Mouse (Mus musculus): Measurements from ENCODE around the gene Cdc42ep1. TPM values are rescaled to one million over a fixed set of nuclear protein-coding genes. Genes with fewer than 3 reads are reported as not detected.
A peak's percentile ranks its signal among the peaks of the same experiment; 100 is the strongest.

Gene Cdc42ep1
- polyA plus RNA-seq, 1 experiment from 2014 or later: 11.5 TPM

DNA sequence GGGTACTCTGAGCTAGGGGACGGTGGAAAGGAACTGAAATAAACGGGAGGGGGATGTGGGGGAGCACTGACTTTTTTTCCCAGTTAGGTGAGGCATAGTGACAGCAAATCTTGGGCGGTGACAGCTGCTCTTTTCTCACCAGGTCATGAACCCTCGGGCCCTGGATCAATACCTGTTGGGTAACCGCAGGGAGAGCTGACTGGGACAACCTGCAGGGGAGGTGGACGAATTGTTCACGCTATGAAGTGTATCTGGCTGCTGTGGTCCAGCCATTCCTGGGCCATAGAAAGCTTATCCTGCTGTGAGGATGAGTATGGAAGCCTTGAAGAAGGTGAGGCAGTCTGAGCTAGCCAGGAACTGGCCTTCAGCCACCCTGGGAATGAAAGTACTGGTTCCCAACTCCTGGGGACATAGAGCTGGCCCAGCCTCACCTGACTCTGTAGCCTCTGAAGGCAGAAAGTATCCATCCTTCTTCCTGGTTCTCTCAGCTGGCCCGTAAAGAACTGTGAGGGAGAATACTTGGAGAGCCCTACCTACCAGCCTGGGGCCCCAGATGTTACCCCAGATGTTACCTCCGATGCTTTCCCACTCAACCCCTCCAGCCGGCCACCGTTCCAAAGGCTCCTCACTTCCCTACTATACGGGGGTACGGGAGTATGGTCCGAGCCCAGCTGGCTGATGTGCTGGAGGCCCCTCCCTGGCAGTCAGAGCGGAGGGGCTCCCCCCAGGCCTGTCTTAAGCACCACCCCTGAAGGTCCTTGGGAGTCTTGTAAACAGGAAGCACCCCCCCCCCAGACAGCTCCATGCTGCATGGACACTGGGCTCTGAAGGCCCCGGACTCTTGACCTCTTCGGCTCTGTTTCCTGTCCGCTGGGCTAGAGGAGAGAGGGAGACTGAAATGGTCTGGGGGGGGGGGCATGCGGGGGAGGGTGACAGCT lies 10.4 kb upstream of the Cdc42ep1 start:
- H3K4me2 ChIP-seq: no peak overlapping the region
- H3K27me3 ChIP-seq: peaks cover 17% of the 10 kb centered on the region; the same call in 1 of the 2 replicates
- ATAC-seq (ENCODE audit: low read depth): peak; percentile 8; the same call in 1 of the 2 replicates
- no peak overlapping the region for H3K4me3 ChIP-seq
- peak overlapping the region; percentile 56 for H3K9ac ChIP-seq
- H3K4me1 ChIP-seq (replicated peaks): peaks cover 54% of the 10 kb centered on the region
- peak overlapping the region; percentile 84 for H3K27ac ChIP-seq (replicated peaks)
- 51% methylated on average over 18 of the region's 19 CpGs for WGBS
- H3K9me3 ChIP-seq: no peaks in the 10 kb centered on the region
- H3K36me3 ChIP-seq: no peaks in the 10 kb centered on the region

DNA sequence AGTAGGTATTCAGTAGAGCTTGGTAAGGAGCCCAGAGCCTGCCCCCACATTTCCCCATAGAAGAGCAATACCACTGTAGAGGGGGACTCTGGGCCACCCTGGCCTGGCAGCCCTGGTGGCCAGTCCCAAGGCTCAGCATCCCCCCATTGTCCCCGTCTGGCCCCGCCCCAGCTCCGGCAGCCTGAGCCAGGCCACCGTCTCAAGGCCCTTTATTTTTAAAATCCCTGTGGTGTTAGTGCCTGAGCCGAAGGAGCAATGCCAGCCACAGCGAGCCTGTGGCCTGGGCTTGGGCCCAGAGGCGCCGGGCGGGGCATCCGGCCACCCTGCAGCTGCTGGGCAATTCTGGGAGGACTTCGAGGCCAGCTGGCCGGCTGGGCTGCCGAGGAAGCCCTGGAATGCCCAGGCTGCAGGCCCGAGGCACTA lies 9.7 kb upstream of the Cdc42ep1 start:
- no peak overlapping the region for H3K4me2 ChIP-seq

GRCm38 (mm10) chr15:78833582-78833981 lies 8.8 kb upstream of the Cdc42ep1 start:
- no peak for ATAC-seq (ENCODE audit: low read depth)
- H3K9me3 ChIP-seq: no peaks in the 10 kb centered on the region
- H3K27me3 ChIP-seq: peaks cover 4% of the 10 kb centered on the region; the same call in 1 of the 2 replicates
- 98% methylated on average over 3 of the region's 3 CpGs for WGBS
- H3K27ac ChIP-seq (replicated peaks): peak overlapping the region; percentile 84; the same call in 1 of the 2 replicates
- no peak overlapping the region for H3K9ac ChIP-seq
- no peaks in the 10 kb centered on the region for H3K36me3 ChIP-seq
- H3K4me1 ChIP-seq (replicated peaks): peaks cover 48% of the 10 kb centered on the region
- H3K4me2 ChIP-seq: no peak overlapping the region
- no peak overlapping the region for H3K4me3 ChIP-seq

More for the DNA sequence above, 9.7 kb upstream of the Cdc42ep1 start:
- Histone ChIP-seq H3K4me1 (replicated peaks) (peaks cover 54% of the 10 kb centered on the region), H3K9me3 (no peaks in the 10 kb centered on the region), H3K36me3 (no peaks in the 10 kb centered on the region), H3K27ac (replicated peaks) (peak overlapping the region; percentile 84), H3K4me3 (no peak overlapping the region), H3K27me3 (peaks cover 10% of the 10 kb centered on the region; the same call in 1 of the 2 replicates), H3K9ac (peak overlapping the region; percentile 56)
- WGBS: 17% methylated on average over 13 of the region's 14 CpGs
- peak; percentile 38 for ATAC-seq (ENCODE audit: low read depth)

DNA sequence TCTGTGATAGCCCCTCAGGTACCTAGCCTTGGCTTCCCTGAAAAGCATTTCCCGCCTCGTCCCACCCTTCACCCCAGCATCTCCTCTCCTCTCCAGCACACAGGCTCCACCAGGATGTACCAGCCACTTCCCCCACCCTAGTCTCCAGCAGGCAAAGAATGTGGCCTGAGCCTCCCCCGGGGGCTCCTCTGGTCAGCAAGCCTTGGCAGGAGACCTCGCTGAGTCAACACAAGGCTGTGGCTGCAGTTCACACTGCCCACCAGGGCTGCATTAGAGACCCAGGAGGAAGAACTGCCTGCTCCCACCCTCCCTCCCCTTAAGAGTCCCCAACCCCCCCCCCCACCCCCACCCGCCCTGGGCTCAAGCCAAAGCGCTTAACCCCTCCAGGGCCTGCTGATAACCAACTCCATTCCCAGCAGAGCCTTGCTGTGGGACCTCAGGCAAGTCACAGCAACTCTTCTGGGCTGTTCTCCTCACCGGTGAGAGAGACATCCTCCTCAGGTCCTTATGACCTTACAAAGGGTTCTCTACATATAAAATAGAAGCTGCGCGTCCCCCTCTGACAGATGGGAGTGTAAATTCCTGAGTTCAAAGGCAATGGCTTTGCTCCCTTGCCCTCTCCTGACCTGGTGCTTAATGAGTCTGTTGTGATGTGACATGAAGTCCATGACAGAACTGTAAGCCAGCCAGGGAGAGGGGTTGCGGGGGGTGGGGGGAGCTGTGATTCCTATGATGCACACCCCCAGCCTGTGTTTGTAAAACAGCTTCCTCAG lies 8.0 kb upstream of the Cdc42ep1 start:
- peaks cover 57% of the 10 kb centered on the region for H3K4me1 ChIP-seq (replicated peaks)
- H3K4me3 ChIP-seq: no peak overlapping the region
- WGBS: 35% methylated on average over 10 of the region's 10 CpGs
- H3K4me2 ChIP-seq: no peak overlapping the region
- H3K9me3 ChIP-seq: no peaks in the 10 kb centered on the region
- ATAC-seq (ENCODE audit: low read depth): no peak
- H3K27me3 ChIP-seq: no peaks in the 10 kb centered on the region
- H3K9ac ChIP-seq: no peak overlapping the region
- H3K27ac ChIP-seq (replicated peaks): peak overlapping the region; percentile 74
- no peaks in the 10 kb centered on the region for H3K36me3 ChIP-seq

GRCm38 (mm10) chr15:78835200-78836085 lies 7.0 kb upstream of the Cdc42ep1 start:
- Histone ChIP-seq H3K9me3 (no peaks in the 10 kb centered on the region), H3K27me3 (no peaks in the 10 kb centered on the region), H3K4me2 (no peak overlapping the region), H3K9ac (peak overlapping the region; percentile 48), H3K4me1 (replicated peaks) (peaks cover 67% of the 10 kb centered on the region), H3K36me3 (no peaks in the 10 kb centered on the region), H3K4me3 (no peak overlapping the region), H3K27ac (replicated peaks) (peak overlapping the region; percentile 74)
- no peak for ATAC-seq (ENCODE audit: low read depth)
- 8% methylated on average over 12 of the region's 12 CpGs for WGBS

- Histone ChIP-seq H3K4me1 (replicated peaks) (peaks cover 74% of the 10 kb centered on the region), H3K27me3 (peaks cover 3% of the 10 kb centered on the region), H3K27ac (replicated peaks) (peak overlapping the region; percentile 74), H3K9ac (no peak overlapping the region), H3K4me2 (no peak overlapping the region), H3K36me3 (no peaks in the 10 kb centered on the region), H3K4me3 (no peak overlapping the region), H3K9me3 (no peaks in the 10 kb centered on the region)
- ATAC-seq (ENCODE audit: low read depth): no peak
- 31% methylated on average over 8 of the region's 8 CpGs for WGBS
Measured at GRCm38 (mm10) chr15:78836086-78836621, 6.3 kb upstream of the Cdc42ep1 start.

GRCm38 (mm10) chr15:78839744-78840143 lies 2.7 kb upstream of the Cdc42ep1 start:
- Histone ChIP-seq H3K4me3 (no peak overlapping the region), H3K4me2 (peak overlapping the region; percentile 4; the same call in 1 of the 2 replicates), H3K27me3 (peaks cover 39% of the 10 kb centered on the region), H3K36me3 (no peaks in the 10 kb centered on the region), H3K9me3 (no peaks in the 10 kb centered on the region), H3K4me1 (replicated peaks) (peaks cover 80% of the 10 kb centered on the region), H3K27ac (replicated peaks) (peak overlapping the region; percentile 84), H3K9ac (peak overlapping the region; percentile 46; the same call in 1 of the 2 replicates)
- peak; percentile 64 for ATAC-seq (ENCODE audit: low read depth)
- 0% methylated on average over 2 of the region's 2 CpGs for WGBS

DNA sequence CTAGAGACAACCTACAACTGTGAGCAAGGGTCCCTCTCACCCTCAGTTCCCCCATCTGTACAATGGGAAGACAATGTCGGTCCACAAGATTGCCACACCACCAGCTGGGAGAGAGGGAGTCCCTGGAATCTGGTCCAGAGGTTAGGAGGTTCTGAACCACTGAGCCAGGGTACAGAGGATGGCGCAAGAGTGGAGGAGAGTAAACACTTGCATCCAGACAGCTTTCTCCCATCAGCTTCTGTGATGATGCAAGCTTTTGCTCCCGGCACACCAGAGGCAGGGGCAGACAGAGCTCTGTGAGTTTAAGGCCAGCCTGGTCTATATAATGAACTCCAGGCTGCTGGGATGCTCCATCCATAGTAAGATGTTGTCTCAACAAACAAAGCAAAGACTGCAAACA lies 2.2 kb upstream of the Cdc42ep1 start:
- no peaks in the 10 kb centered on the region for H3K9me3 ChIP-seq
- H3K27me3 ChIP-seq: peaks cover 39% of the 10 kb centered on the region
- H3K4me3 ChIP-seq: no peak overlapping the region
- peak overlapping the region; percentile 84 for H3K27ac ChIP-seq (replicated peaks)
- WGBS: 60% methylated on average over 3 of the region's 3 CpGs
- peak overlapping the region; percentile 26; the same call in 1 of the 2 replicates for H3K9ac ChIP-seq
- H3K4me1 ChIP-seq (replicated peaks): peaks cover 80% of the 10 kb centered on the region
- no peak overlapping the region for H3K4me2 ChIP-seq
- ATAC-seq (ENCODE audit: low read depth): no peak; the same call in 1 of the 2 replicates
- H3K36me3 ChIP-seq: no peaks in the 10 kb centered on the region

DNA sequence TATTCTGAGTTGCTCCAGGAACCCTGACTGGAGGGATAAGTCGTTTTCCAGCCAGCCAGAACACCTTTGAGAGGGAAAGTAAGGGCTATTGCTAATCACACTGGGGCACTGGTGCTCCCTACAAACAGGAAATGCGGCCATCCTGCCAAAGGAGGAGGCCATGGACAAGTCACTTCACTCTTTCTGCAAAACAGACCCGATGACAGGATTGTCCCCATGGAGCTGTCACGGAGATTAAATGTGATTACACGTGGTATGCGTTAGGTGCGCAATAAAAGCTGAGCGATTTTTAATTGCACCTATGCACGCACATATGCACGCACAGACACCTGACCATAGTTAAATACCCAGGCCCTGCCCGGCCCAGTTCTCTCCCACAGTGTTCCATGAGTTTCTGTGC lies 1.7 kb upstream of the Cdc42ep1 start:
- WGBS: 31% methylated on average over 11 of the region's 11 CpGs
- H3K36me3 ChIP-seq: no peaks in the 10 kb centered on the region
- no peaks in the 10 kb centered on the region for H3K9me3 ChIP-seq
- H3K9ac ChIP-seq: peak overlapping the region; percentile 26; the same call in 1 of the 2 replicates
- H3K4me1 ChIP-seq (replicated peaks): peaks cover 80% of the 10 kb centered on the region
- no peak for ATAC-seq (ENCODE audit: low read depth)
- peaks cover 39% of the 10 kb centered on the region for H3K27me3 ChIP-seq
- H3K4me2 ChIP-seq: no peak overlapping the region
- no peak overlapping the region for H3K4me3 ChIP-seq
- H3K27ac ChIP-seq (replicated peaks): peak overlapping the region; percentile 84

- 0 out of 2 replicates have a peak overlapping the region, but pooled peaks have one; percentile 26 for H3K9ac ChIP-seq
- peaks cover 78% of the 10 kb centered on the region for H3K4me1 ChIP-seq (replicated peaks)
- peaks cover 39% of the 10 kb centered on the region for H3K27me3 ChIP-seq
- H3K4me2 ChIP-seq: no peak overlapping the region
- no peaks in the 10 kb centered on the region for H3K9me3 ChIP-seq
- WGBS: 46% methylated on average over 6 of the region's 6 CpGs
- ATAC-seq (ENCODE audit: low read depth): no peak
- H3K27ac ChIP-seq (replicated peaks): peak overlapping the region; percentile 84; the same call in 1 of the 2 replicates
- no peaks in the 10 kb centered on the region for H3K36me3 ChIP-seq
- H3K4me3 ChIP-seq: no peak overlapping the region
Measured at GRCm38 (mm10) chr15:78841161-78841790, 1.1 kb upstream of the Cdc42ep1 start.

All from neural tube, embryonic 13.5 days (tissue).